16 mouse cellular contexts compared by ENCODE assay signal in the genomic region with DNA sequence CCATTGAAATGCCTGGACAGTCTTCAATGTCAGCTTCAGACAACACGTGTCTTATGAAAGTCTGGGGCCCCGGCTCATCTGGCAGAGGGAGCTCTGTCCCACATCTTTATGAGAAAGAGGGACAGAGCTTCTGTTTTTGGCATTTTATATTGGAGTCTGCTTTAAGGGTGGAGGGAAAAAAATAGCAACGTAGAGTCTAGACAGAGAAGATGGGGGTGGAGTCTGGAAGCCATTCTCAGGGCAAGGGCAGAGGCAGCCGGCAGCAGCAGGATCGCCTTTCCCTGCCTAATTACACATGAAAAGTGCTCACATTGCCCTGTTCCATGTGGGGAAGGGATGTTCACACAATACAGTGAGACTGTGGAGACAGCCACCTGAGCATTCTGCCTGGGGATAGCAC. TPM values are rescaled to one million over a fixed set of nuclear protein-coding genes. Genes with fewer than 3 reads are reported as not detected.
DNase-seq lines count a peak whose midpoint lies in the region; ATAC-seq lines count a peak whose summit lies in the region.
"Had no signal": no experiment of that assay in that cellular context is flagged by ENCODE, and none has a peak within 500 bp of the region (broad histone marks: within the 10 kb centered on the region; RNA-seq: fewer than 3 reads in every experiment).

No protein-coding gene starts in this region.

- no peak overlapping the region for H3K4me3 ChIP-seq in lung, embryonic 16.5 days (ENCODE audit: low read length)
- H3K4me3 ChIP-seq in embryonic facial prominence, embryonic 11.5 days (ENCODE audit: low read depth, low read length): no peak overlapping the region
- no peak overlapping the region for H3K4me3 ChIP-seq in limb, embryonic 11.5 days (ENCODE audit: low read depth, low read length)
- H3K4me3 ChIP-seq: heart, embryonic 10.5 days; midbrain, embryonic 13.5 days had no signal

- H3K27ac ChIP-seq in lung, embryonic 16.5 days (ENCODE audit: low read length): peak overlapping the region; percentile 32
- H3K27ac ChIP-seq in embryonic facial prominence, embryonic 11.5 days (replicated peaks; ENCODE audit: low read depth, low read length): 0 out of 2 replicates have a peak overlapping the region, but pooled peaks have one; percentile 25
- peak overlapping the region; percentile 81 for H3K27ac ChIP-seq in limb, embryonic 11.5 days (replicated peaks; ENCODE audit: low read depth, low read length)
- H3K27ac ChIP-seq: heart, embryonic 10.5 days; midbrain, embryonic 13.5 days had no signal

- ATAC-seq in lung, embryonic 16.5 days (ENCODE audit: low read depth): peak; percentile 44; the same call in 1 of the 2 replicates
- peak; percentile 71 for ATAC-seq in embryonic facial prominence, embryonic 11.5 days (replicated peaks; ENCODE audit: insufficient number of reproducible peaks, low FRiP score, low TSS enrichment, low read depth)
- peak; percentile 52; the same call in 1 of the 2 replicates for ATAC-seq in limb, embryonic 11.5 days (ENCODE audit: insufficient number of reproducible peaks, low FRiP score, low TSS enrichment, low read depth)
- ATAC-seq: forebrain, postnatal 0 days had no signal

- WGBS in lung, embryonic 16.5 days: 33% methylated on average over 5 of the region's 5 CpGs
- 26% methylated on average over 5 of the region's 5 CpGs for WGBS in embryonic facial prominence, embryonic 11.5 days
- 18% methylated on average over 5 of the region's 5 CpGs for WGBS in limb, embryonic 11.5 days

- peaks cover 15% of the 10 kb centered on the region; the same call in 1 of the 2 replicates for H3K4me1 ChIP-seq in lung, embryonic 16.5 days (replicated peaks; ENCODE audit: control insufficient read depth, insufficient read depth, low read length)
- no peaks in the 10 kb centered on the region for H3K4me1 ChIP-seq in embryonic facial prominence, embryonic 11.5 days (ENCODE audit: control insufficient read depth, insufficient read depth, low read length)
- peaks cover 14% of the 10 kb centered on the region for H3K4me1 ChIP-seq in limb, embryonic 11.5 days (ENCODE audit: control insufficient read depth, insufficient read depth, low read length)

- H3K4me2 ChIP-seq in lung, embryonic 16.5 days (ENCODE audit: low read depth, low read length): no peak overlapping the region
- 0 out of 2 replicates have a peak overlapping the region, but pooled peaks have one; percentile 11 for H3K4me2 ChIP-seq in embryonic facial prominence, embryonic 11.5 days (ENCODE audit: low read depth, low read length)
- H3K4me2 ChIP-seq in limb, embryonic 11.5 days (ENCODE audit: low read depth, severe bottlenecking): no peak overlapping the region
- H3K4me2 ChIP-seq: midbrain, embryonic 13.5 days had no signal

- H3K9ac ChIP-seq in lung, embryonic 16.5 days (ENCODE audit: low read length): no peak overlapping the region
- H3K9ac ChIP-seq in embryonic facial prominence, embryonic 11.5 days (replicated peaks; ENCODE audit: low read length): no peak overlapping the region
- H3K9ac ChIP-seq in limb, embryonic 11.5 days (ENCODE audit: low read length): no peak overlapping the region
- H3K9ac ChIP-seq: forebrain, postnatal 0 days; midbrain, embryonic 13.5 days had no signal

- H3K9me3 ChIP-seq in lung, embryonic 16.5 days (ENCODE audit: control insufficient read depth, low read length): no peaks in the 10 kb centered on the region
- no peaks in the 10 kb centered on the region for H3K9me3 ChIP-seq in embryonic facial prominence, embryonic 11.5 days (replicated peaks; ENCODE audit: control insufficient read depth, low read length)
- H3K9me3 ChIP-seq in limb, embryonic 11.5 days (ENCODE audit: control insufficient read depth, low read length): no peaks in the 10 kb centered on the region
- H3K9me3 ChIP-seq: heart, embryonic 10.5 days; midbrain, embryonic 13.5 days had no signal

- H3K36me3 ChIP-seq in lung, embryonic 16.5 days (ENCODE audit: control insufficient read depth, insufficient read depth, low read length): no peaks in the 10 kb centered on the region
- H3K36me3 ChIP-seq in embryonic facial prominence, embryonic 11.5 days (replicated peaks; ENCODE audit: control insufficient read depth, insufficient read depth, low read depth, low read length): no peaks in the 10 kb centered on the region
- no peaks in the 10 kb centered on the region for H3K36me3 ChIP-seq in limb, embryonic 11.5 days (ENCODE audit: control insufficient read depth, insufficient read depth, low read length)
- H3K36me3 ChIP-seq: heart, embryonic 10.5 days; midbrain, embryonic 13.5 days had no signal

- no peaks in the 10 kb centered on the region for H3K27me3 ChIP-seq in lung, embryonic 16.5 days (ENCODE audit: control insufficient read depth, insufficient read depth, low read depth, low read length)
- H3K27me3 ChIP-seq in embryonic facial prominence, embryonic 11.5 days (ENCODE audit: control insufficient read depth, insufficient read depth, low read length): no peaks in the 10 kb centered on the region
- H3K27me3 ChIP-seq in limb, embryonic 11.5 days (ENCODE audit: control insufficient read depth, insufficient read depth, low read length): no peaks in the 10 kb centered on the region
- H3K27me3 ChIP-seq: midbrain, embryonic 13.5 days had no signal

- DNase-seq in embryo, embryonic 10 days (ENCODE audit: low spot score): peak; percentile 35
- DNase-seq in embryo, embryonic 9.5 days (ENCODE audit: extremely low spot score): no peak
- no peak for DNase-seq in lung, postnatal 14 days
- DNase-seq in embryonic facial prominence, embryonic 11.5 days (ENCODE audit: low spot score): peak; percentile 71
- DNase-seq in limb, embryonic 11.5 days (ENCODE audit: low spot score): peak; percentile 53
- DNase-seq in heart, adult 9 months (ENCODE audit: low spot score in 2 of 2): no peak
- no peak for DNase-seq in layer of hippocampus, adult 18-20 months (ENCODE audit: low spot score in 2 of 2)
- DNase-seq: adrenal gland, postnatal 36 days; cerebellum, postnatal 10 days; forebrain, postnatal 0 days; gastrocnemius, postnatal 25 days; kidney, postnatal 10 days; thymus, postnatal 4 days had no signal

RNA-seq across cellular contexts. Expression of gene Erg, which starts 16.1 kb away (rescaled TPM):
- 11.7 and 11.9 TPM in 2 replicates for polyA plus RNA-seq in lung, embryonic 16.5 days (2015; fragmentation: Nextera tagmentation; extraction: Ambion mirVana)
- 2.5 and 2.9 TPM in 2 replicates for polyA plus RNA-seq in embryonic facial prominence, embryonic 11.5 days (2014; fragmentation: Nextera tagmentation; extraction: Ambion mirVana)
- polyA plus RNA-seq in limb, embryonic 11.5 days (2014; fragmentation: Nextera tagmentation; extraction: Ambion mirVana): 5.1 and 8.5 TPM in 2 replicates
- 1 to 10 TPM; 3.6 to 4.8 TPM for total RNA-seq in layer of hippocampus, adult 18-20 months (2021)

Comparison
In these comparisons a context has a peak if more than half of its experiments do, and no peak if none do; other contexts are left out.
1. DNase-seq: peak in embryo, embryonic 10 days (single experiment), embryonic facial prominence, embryonic 11.5 days (single experiment) and limb, embryonic 11.5 days (single experiment); none in embryo, embryonic 9.5 days (single experiment), lung, postnatal 14 days (single experiment), heart, adult 9 months (0 of 2) and layer of hippocampus, adult 18-20 months (0 of 2).
2. H3K27ac ChIP-seq: peak in every context shown above with its lines; median percentile 81 in limb, embryonic 11.5 days; 32 in lung, embryonic 16.5 days; 25 in embryonic facial prominence, embryonic 11.5 days.
3. Peak in every context shown above with its lines, with median percentiles within 50 percentile points of each other: ATAC-seq.